Mouse (Mus musculus) small intestine, adult 2 months (tissue): ENCODE measurements around the gene Sesn3. TPM values are rescaled to one million over a fixed set of nuclear protein-coding genes. Genes with fewer than 3 reads are reported as not detected.

Experiments
- H3K27ac ChIP-seq: fragments of 200-500 bp; 2 replicates; pipeline ENCODE4 v1.5.1; 2012; ENCODE audit warnings: low read depth, low read length, control low read depth, inconsistent platforms; ENCODE audit not compliant: insufficient read depth
- H3K27me3 ChIP-seq: fragments of 200-500 bp; 2 replicates; pipeline ENCODE4 v1.6.1; 2012; ENCODE audit warnings: mild to moderate bottlenecking, moderate library complexity, low read length, inconsistent platforms; ENCODE audit not compliant: control insufficient read depth, insufficient read depth
- H3K36me3 ChIP-seq: fragments of 200-500 bp; 2 replicates; pipeline ENCODE4 v1.6.1; 2012; ENCODE audit warnings: mild to moderate bottlenecking, low read length, control low read depth, inconsistent platforms; ENCODE audit not compliant: control insufficient read depth, insufficient read depth
- H3K4me1 ChIP-seq: fragments of 200-500 bp; 2 replicates; pipeline ENCODE4 v1.6.1; 2012; ENCODE audit warnings: low read length, inconsistent platforms, mixed read lengths; ENCODE audit not compliant: control insufficient read depth, insufficient read depth, insufficient read length
- H3K4me3 ChIP-seq: fragments of 200-500 bp; 2 replicates; pipeline ENCODE4 v1.5.1; 2012; ENCODE audit warnings: low read depth, mild to moderate bottlenecking, control low read depth, inconsistent platforms, low read length, moderate library complexity
- CTCF ChIP-seq: fragments of 200-500 bp; IDR thresholded peaks from 2 replicates; pipeline ENCODE4 v1.5.1; 2012; ENCODE audit warnings: low read depth, mild to moderate bottlenecking, control low read depth, inconsistent platforms, low read length, moderate library complexity, mixed read lengths; ENCODE audit not compliant: insufficient replicate concordance, insufficient read length; ENCODE audit errors: extremely low read depth
- POLR2A ChIP-seq: fragments of 200-500 bp; IDR thresholded peaks from 2 replicates; pipeline ENCODE4 v1.6.1; 2012; ENCODE audit warnings: low read depth, mild to moderate bottlenecking, control low read depth, inconsistent platforms, low read length, moderate library complexity
- WGBS: fragments of 180-500 bp; shearing (Covaris S2); methylation state at CpG from one replicate; pipeline ENCODE4 v1.1.7; 2018; 5-methylcytosine and 5-hydroxymethylcytosine counted together
- polyA plus RNA-seq: library from polyadenylated mRNA; depleted of rRNA; stranded (reverse); fragments of >200 nt; gene quantifications from 2 replicates; pipeline ENCODE4 v1.2.3, GENCODE M21; 2012

Sesn3 gene
- polyA plus RNA-seq, 1 experiment = 11.4 TPM

GRCm38 (mm10) chr9:14285036-14285435 lies 10.2 kb downstream of the Sesn3 start:
- 68% methylated on average over 3 of the region's 3 CpGs for WGBS

DNA sequence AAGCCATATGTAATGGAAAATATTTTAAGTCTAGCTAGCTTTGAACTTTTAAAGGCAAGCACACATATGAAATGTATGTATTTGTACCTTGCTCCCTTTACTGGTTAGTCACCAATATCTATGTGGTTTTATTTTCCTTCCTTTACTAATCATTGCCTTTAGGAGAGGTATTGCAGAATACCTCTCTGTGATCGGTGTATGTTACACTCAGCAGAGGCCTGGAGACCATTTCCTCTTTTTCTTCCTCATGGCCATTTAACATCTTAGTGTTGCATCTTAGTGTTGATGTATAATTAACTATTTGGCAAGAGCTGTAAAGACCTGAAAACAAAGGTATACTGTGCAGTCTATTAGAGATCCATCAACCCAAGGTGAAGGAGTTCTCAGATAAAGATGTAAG lies 12.4 kb downstream of the Sesn3 start:
- WGBS = 56% methylated on average over 1 of the region's 1 CpGs
- Histone ChIP-seq H3K27me3 (no peaks in the 10 kb centered on the region), H3K27ac (no peak overlapping the region), H3K4me3 (no peak overlapping the region), H3K4me1 (0 out of 2 replicates have a peak, but pooled peaks cover 3% of the 10 kb centered on the region), H3K36me3 (no peaks in the 10 kb centered on the region)
- TF ChIP-seq CTCF (no peak), POLR2A (no peak)

More at GRCm38 (mm10) chr9:14285036-14285435, 10.2 kb downstream of the Sesn3 start:
- Histone ChIP-seq H3K4me3 (no peak overlapping the region), H3K27ac (no peak overlapping the region), H3K4me1 (no peaks in the 10 kb centered on the region), H3K36me3 (no peaks in the 10 kb centered on the region), H3K27me3 (no peaks in the 10 kb centered on the region)
- TF ChIP-seq CTCF (no peak), POLR2A (no peak)

DNA sequence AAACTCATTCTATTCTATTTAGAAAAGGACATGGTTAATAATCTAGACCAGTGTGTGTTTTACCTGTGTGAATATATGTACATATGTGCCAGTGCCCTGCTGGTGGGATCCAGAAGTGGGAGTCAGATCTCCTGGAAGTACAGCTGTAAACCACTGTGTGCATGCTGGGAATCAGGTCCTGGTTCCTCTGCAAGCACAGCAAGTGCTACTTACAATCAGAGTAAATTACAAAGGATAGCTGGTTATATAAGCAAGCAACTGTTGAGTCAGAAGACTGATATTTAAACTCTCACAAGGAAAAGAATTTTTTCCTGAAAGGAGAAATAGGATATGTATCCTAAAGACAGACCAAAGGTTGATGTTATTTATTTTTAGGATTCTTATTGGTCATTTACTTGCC lies 13.6 kb downstream of the Sesn3 start:
- TF ChIP-seq CTCF (no peak), POLR2A (no peak)
- 0 out of 2 replicates have a peak, but pooled peaks cover 3% of the 10 kb centered on the region for H3K4me1 ChIP-seq
- no peaks in the 10 kb centered on the region for H3K36me3 ChIP-seq

DNA sequence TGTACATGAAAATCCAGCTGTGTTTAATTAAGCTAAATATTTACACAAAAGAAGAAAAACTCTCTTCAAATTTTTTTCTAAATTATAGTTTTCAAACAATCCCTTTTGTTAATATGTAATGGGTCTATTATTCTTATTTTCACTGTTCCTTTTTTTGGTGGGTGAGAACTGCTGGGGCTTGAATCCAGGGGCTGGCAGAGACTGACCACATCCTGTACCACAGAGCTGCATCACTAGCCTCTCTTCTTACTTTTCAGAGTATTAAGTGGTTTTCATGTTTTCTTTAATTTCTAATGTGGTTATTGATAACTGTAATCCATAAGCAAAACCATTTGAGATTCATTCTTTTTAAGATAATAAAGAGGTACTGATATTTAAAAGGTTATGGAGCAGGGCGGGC lies 19.0 kb downstream of the Sesn3 start:
- Histone ChIP-seq H3K36me3 (no peaks in the 10 kb centered on the region), H3K27ac (no peak overlapping the region), H3K4me3 (no peak overlapping the region), H3K27me3 (no peaks in the 10 kb centered on the region), H3K4me1 (0 out of 2 replicates have a peak, but pooled peaks cover 3% of the 10 kb centered on the region)
- TF ChIP-seq CTCF (no peak), POLR2A (no peak)
- WGBS = 96% methylated on average over 1 of the region's 1 CpGs

More for the DNA sequence above, 13.6 kb downstream of the Sesn3 start:
- H3K4me3 ChIP-seq = no peak overlapping the region
- H3K27ac ChIP-seq = no peak overlapping the region
- H3K27me3 ChIP-seq = no peaks in the 10 kb centered on the region

- 0 out of 2 replicates have a peak, but pooled peaks cover 3% of the 10 kb centered on the region for H3K4me1 ChIP-seq
- H3K27ac ChIP-seq = no peak overlapping the region
- 87% methylated on average over 8 of the region's 8 CpGs for WGBS
- no peaks in the 10 kb centered on the region for H3K36me3 ChIP-seq
- TF ChIP-seq CTCF (no peak), POLR2A (no peak)
- H3K27me3 ChIP-seq = no peaks in the 10 kb centered on the region
- no peak overlapping the region for H3K4me3 ChIP-seq
These were observed 21.0 kb downstream of the Sesn3 start for GRCm38 (mm10) chr9:14295680-14296440.

GRCm38 (mm10) chr9:14297204-14297603 lies 22.3 kb downstream of the Sesn3 start:
- Histone ChIP-seq H3K27ac (no peak overlapping the region), H3K27me3 (no peaks in the 10 kb centered on the region), H3K36me3 (no peaks in the 10 kb centered on the region), H3K4me3 (no peak overlapping the region), H3K4me1 (no peaks in the 10 kb centered on the region)
- TF ChIP-seq CTCF = no peak
- no peak for TF ChIP-seq POLR2A
- WGBS = 60% methylated on average over 5 of the region's 5 CpGs

- H3K4me3 ChIP-seq = no peak overlapping the region
- no peaks in the 10 kb centered on the region for H3K27me3 ChIP-seq
- no peaks in the 10 kb centered on the region for H3K4me1 ChIP-seq
- H3K36me3 ChIP-seq = no peaks in the 10 kb centered on the region
- TF ChIP-seq CTCF = no peak
- no peak for TF ChIP-seq POLR2A
- H3K27ac ChIP-seq = no peak overlapping the region
These were observed 25.0 kb downstream of the Sesn3 start for GRCm38 (mm10) chr9:14299819-14300218.
